Mouse (Mus musculus) lung, embryonic 15.5 days (tissue): ENCODE measurements around the gene Begain. TPM values are rescaled to one million over a fixed set of nuclear protein-coding genes. Genes with fewer than 3 reads are reported as not detected.

ENCODE experiments used
- ATAC-seq: fragments of 200-750 bp; cut with Nextera tagmentation; 2 replicates; pipeline ENCODE4 v1.8.0; 2017; ENCODE audit warnings: moderate number of reproducible peaks, borderline replicate concordance; ENCODE audit not compliant: low FRiP score, low TSS enrichment; ENCODE audit errors: extremely low read depth
- H3K27ac ChIP-seq: fragments of 300-500 bp; sonication (generic); 2 replicates; pipeline ENCODE4 v1.5.1; 2015; ENCODE audit warnings: moderate library complexity, mild to moderate bottlenecking, inconsistent platforms
- H3K27me3 ChIP-seq: fragments of 300-500 bp; sonication (generic); 2 replicates; pipeline ENCODE4 v1.6.1; 2015; ENCODE audit warnings: inconsistent platforms
- H3K36me3 ChIP-seq: fragments of 300-500 bp; sonication (generic); 2 replicates; pipeline ENCODE4 v1.6.1; 2015; ENCODE audit warnings: inconsistent platforms
- H3K4me1 ChIP-seq: fragments of 300-500 bp; sonication (generic); 2 replicates; pipeline ENCODE4 v1.6.1; 2015; ENCODE audit warnings: inconsistent platforms
- H3K4me2 ChIP-seq: fragments of 300-500 bp; sonication (generic); 2 replicates; pipeline ENCODE4 v1.6.1; 2015; ENCODE audit warnings: inconsistent platforms, mild to moderate bottlenecking, moderate library complexity
- H3K4me3 ChIP-seq: fragments of 300-500 bp; sonication (generic); 2 replicates; pipeline ENCODE4 v1.5.1; 2015; ENCODE audit warnings: mild to moderate bottlenecking, inconsistent platforms
- H3K9ac ChIP-seq: fragments of 300-500 bp; sonication (generic); 2 replicates; pipeline ENCODE4 v1.6.1; 2015; ENCODE audit warnings: inconsistent platforms
- H3K9me3 ChIP-seq: fragments of 300-500 bp; sonication (generic); 2 replicates; pipeline ENCODE4 v1.6.1; 2016; ENCODE audit warnings: inconsistent platforms
- WGBS: fragments of 180-500 bp; shearing (Covaris S2); methylation state at CpG from one replicate; pipeline ENCODE4 v1.1.7; 2015; 5-methylcytosine and 5-hydroxymethylcytosine counted together
- polyA plus RNA-seq: library from polyadenylated mRNA; unstranded; fragments of >200 nt; fragmentation: Nextera tagmentation; extraction: Ambion mirVana; gene quantifications from 2 replicates; pipeline ENCODE4 v1.2.1, GENCODE M21; 2015

The Begain gene
- polyA plus RNA-seq, 1 experiment from 2014 or later, result 5.4 TPM

- peak overlapping the region; percentile 40 for H3K4me2 ChIP-seq
- no peaks in the 10 kb centered on the region for H3K36me3 ChIP-seq
- ATAC-seq, result peak; percentile 52; the same call in 1 of the 2 replicates
- 3% methylated on average over 19 of the region's 19 CpGs for WGBS
- no peaks in the 10 kb centered on the region; the same call in 1 of the 2 replicates for H3K27me3 ChIP-seq
- no peak overlapping the region for H3K4me3 ChIP-seq
- H3K4me1 ChIP-seq, result no peaks in the 10 kb centered on the region
- no peaks in the 10 kb centered on the region for H3K9me3 ChIP-seq
- H3K27ac ChIP-seq, result no peak overlapping the region
- no peak overlapping the region for H3K9ac ChIP-seq
Observed at GRCm38 (mm10) chr12:108994436-108995031, 73.5 kb downstream of the Begain start.

- H3K9me3 ChIP-seq, result no peaks in the 10 kb centered on the region
- no peak overlapping the region for H3K4me3 ChIP-seq
- no peaks in the 10 kb centered on the region for H3K4me1 ChIP-seq
- ATAC-seq, result no peak
- H3K4me2 ChIP-seq, result no peak overlapping the region
- no peaks in the 10 kb centered on the region; the same call in 1 of the 2 replicates for H3K27me3 ChIP-seq
- H3K9ac ChIP-seq, result no peak overlapping the region
- no peak overlapping the region for H3K27ac ChIP-seq
- H3K36me3 ChIP-seq, result no peaks in the 10 kb centered on the region
- 67% methylated on average over 2 of the region's 2 CpGs for WGBS
Observed at GRCm38 (mm10) chr12:108993046-108993445, 75.0 kb downstream of the Begain start.

- Histone ChIP-seq H3K36me3 (no peaks in the 10 kb centered on the region), H3K4me2 (no peak overlapping the region), H3K27me3 (no peaks in the 10 kb centered on the region; the same call in 1 of the 2 replicates), H3K4me3 (no peak overlapping the region), H3K9ac (no peak overlapping the region), H3K27ac (no peak overlapping the region), H3K9me3 (no peaks in the 10 kb centered on the region), H3K4me1 (no peaks in the 10 kb centered on the region)
- ATAC-seq, result no peak
- 39% methylated on average over 9 of the region's 9 CpGs for WGBS
Observed at GRCm38 (mm10) chr12:108990425-108990824, 77.6 kb downstream of the Begain start.

GRCm38 (mm10) chr12:108987448-108987847, 80.6 kb downstream of the Begain start:
- ATAC-seq, result no peak
- Histone ChIP-seq H3K36me3 (no peaks in the 10 kb centered on the region), H3K4me2 (no peak overlapping the region), H3K4me1 (no peaks in the 10 kb centered on the region), H3K4me3 (no peak overlapping the region), H3K9ac (no peak overlapping the region), H3K9me3 (no peaks in the 10 kb centered on the region), H3K27ac (no peak overlapping the region), H3K27me3 (no peaks in the 10 kb centered on the region; the same call in 1 of the 2 replicates)
- 79% methylated on average over 9 of the region's 9 CpGs for WGBS

- Histone ChIP-seq H3K4me3 (no peak overlapping the region), H3K4me2 (no peak overlapping the region), H3K9me3 (no peaks in the 10 kb centered on the region), H3K4me1 (no peaks in the 10 kb centered on the region), H3K9ac (no peak overlapping the region), H3K27ac (no peak overlapping the region), H3K36me3 (no peaks in the 10 kb centered on the region), H3K27me3 (no peaks in the 10 kb centered on the region)
- no peak for ATAC-seq
- WGBS, result 74% methylated on average over 6 of the region's 6 CpGs
Observed at GRCm38 (mm10) chr12:108985025-108985424, 83.0 kb downstream of the Begain start.

GRCm38 (mm10) chr12:108984471-108984870, 83.5 kb downstream of the Begain start:
- no peak for ATAC-seq
- Histone ChIP-seq H3K27ac (no peak overlapping the region), H3K27me3 (no peaks in the 10 kb centered on the region), H3K36me3 (no peaks in the 10 kb centered on the region), H3K9me3 (no peaks in the 10 kb centered on the region), H3K4me3 (no peak overlapping the region), H3K4me2 (no peak overlapping the region), H3K9ac (no peak overlapping the region), H3K4me1 (no peaks in the 10 kb centered on the region)
- 73% methylated on average over 8 of the region's 8 CpGs for WGBS

- no peak for ATAC-seq
- Histone ChIP-seq H3K9me3 (no peaks in the 10 kb centered on the region), H3K4me1 (no peaks in the 10 kb centered on the region), H3K36me3 (no peaks in the 10 kb centered on the region), H3K27me3 (no peaks in the 10 kb centered on the region), H3K9ac (no peak overlapping the region), H3K27ac (no peak overlapping the region), H3K4me2 (no peak overlapping the region), H3K4me3 (no peak overlapping the region)
- 74% methylated on average over 6 of the region's 6 CpGs for WGBS
Observed at GRCm38 (mm10) chr12:108983496-108983895, 84.5 kb downstream of the Begain start.

GRCm38 (mm10) chr12:108982684-108982960, 85.4 kb downstream of the Begain start:
- no peak for ATAC-seq
- 70% methylated on average over 6 of the region's 6 CpGs for WGBS
- Histone ChIP-seq H3K36me3 (no peaks in the 10 kb centered on the region), H3K4me1 (no peaks in the 10 kb centered on the region), H3K9me3 (no peaks in the 10 kb centered on the region), H3K9ac (no peak overlapping the region), H3K4me2 (no peak overlapping the region), H3K4me3 (no peak overlapping the region), H3K27me3 (no peaks in the 10 kb centered on the region), H3K27ac (no peak overlapping the region)

Other genes with a start within 250 kb of the Begain start
- 8.0 and 8.6 TPM in 2 replicates for gene Slc25a29, start 232.3 kb downstream of the Begain start, polyA plus RNA-seq
- gene Slc25a47, start 232.2 kb downstream of the Begain start, polyA plus RNA-seq, result 9.7 and 10.1 TPM in 2 replicates
- 9.8 and 9.9 TPM in 2 replicates for gene Wdr25, start 174.6 kb downstream of the Begain start, polyA plus RNA-seq
- gene Wars, start 174.0 kb downstream of the Begain start, polyA plus RNA-seq, result 80.8 and 84.0 TPM in 2 replicates